Mouse (Mus musculus): ENCODE data around the gene Smpx. TPM values are rescaled to one million over a fixed set of nuclear protein-coding genes. Genes with fewer than 3 reads are reported as not detected.

Smpx gene
- 655 and 752 TPM in 2 replicates for polyA plus RNA-seq (2015; fragmentation: Nextera tagmentation; extraction: Ambion mirVana)

GRCm38 (mm10) chrX:157698862-157699261 is at the start of gene Smpx:
Gene Smpx (plus strand): TSS chrX:157698910.
- Histone ChIP-seq H3K9ac (peak within 1 kb of the TSS; percentile 79), H3K36me3 (no peaks in the 10 kb centered on the region; the same call in 1 of the 2 replicates), H3K27ac (replicated peaks) (peak within 1 kb of the TSS; percentile 94), H3K27me3 (replicated peaks) (no peaks in the 10 kb centered on the region), H3K4me1 (no peaks in the 10 kb centered on the region), H3K4me2 (peak within 1 kb of the TSS; percentile 57), H3K9me3 (no peaks in the 10 kb centered on the region), H3K4me3 (peak within 1 kb of the TSS; percentile 54)
- peak; percentile 63; the same call in 1 of the 2 replicates for ATAC-seq (ENCODE audit: extremely low read depth, insufficient number of reproducible peaks, low FRiP score, low TSS enrichment)
- 24% methylated on average over 8 of the region's 8 CpGs for WGBS

GRCm38 (mm10) chrX:157655047-157655446 is 43.7 kb upstream of the Smpx start:
- H3K4me1 ChIP-seq: no peaks in the 10 kb centered on the region
- H3K36me3 ChIP-seq: no peaks in the 10 kb centered on the region
- no peak for ATAC-seq (ENCODE audit: extremely low read depth, insufficient number of reproducible peaks, low FRiP score, low TSS enrichment)

GRCm38 (mm10) chrX:157657356-157657755 is 41.4 kb upstream of the Smpx start:
- Histone ChIP-seq H3K27me3 (replicated peaks) (no peaks in the 10 kb centered on the region), H3K27ac (replicated peaks) (no peak overlapping the region)

More at GRCm38 (mm10) chrX:157655047-157655446, 43.7 kb upstream of the Smpx start:
- Histone ChIP-seq H3K27me3 (replicated peaks) (no peaks in the 10 kb centered on the region), H3K27ac (replicated peaks) (no peak overlapping the region), H3K4me3 (no peak overlapping the region), H3K9ac (no peak overlapping the region), H3K9me3 (no peaks in the 10 kb centered on the region), H3K4me2 (no peak overlapping the region)

GRCm38 (mm10) chrX:157671820-157672219 is 26.9 kb upstream of the Smpx start:
- Histone ChIP-seq H3K4me3 (no peak overlapping the region), H3K9me3 (no peaks in the 10 kb centered on the region), H3K4me2 (no peak overlapping the region), H3K36me3 (no peaks in the 10 kb centered on the region), H3K27me3 (replicated peaks) (no peaks in the 10 kb centered on the region), H3K9ac (no peak overlapping the region), H3K27ac (replicated peaks) (no peak overlapping the region), H3K4me1 (no peaks in the 10 kb centered on the region)
- 70% methylated on average over 2 of the region's 2 CpGs for WGBS
- no peak for ATAC-seq (ENCODE audit: extremely low read depth, insufficient number of reproducible peaks, low FRiP score, low TSS enrichment)

More at GRCm38 (mm10) chrX:157657356-157657755, 41.4 kb upstream of the Smpx start:
- H3K9ac ChIP-seq: no peak overlapping the region
- H3K4me2 ChIP-seq: no peak overlapping the region
- H3K4me3 ChIP-seq: no peak overlapping the region
- ATAC-seq (ENCODE audit: extremely low read depth, insufficient number of reproducible peaks, low FRiP score, low TSS enrichment): no peak
- no peaks in the 10 kb centered on the region for H3K4me1 ChIP-seq
- H3K9me3 ChIP-seq: no peaks in the 10 kb centered on the region
- H3K36me3 ChIP-seq: no peaks in the 10 kb centered on the region

- Histone ChIP-seq H3K27me3 (replicated peaks) (no peaks in the 10 kb centered on the region), H3K4me3 (no peak overlapping the region), H3K9ac (no peak overlapping the region), H3K27ac (replicated peaks) (no peak overlapping the region), H3K4me1 (no peaks in the 10 kb centered on the region), H3K36me3 (no peaks in the 10 kb centered on the region), H3K9me3 (no peaks in the 10 kb centered on the region), H3K4me2 (no peak overlapping the region)
- ATAC-seq (ENCODE audit: extremely low read depth, insufficient number of reproducible peaks, low FRiP score, low TSS enrichment): no peak
- WGBS: 58% methylated on average over 3 of the region's 3 CpGs
Measured at GRCm38 (mm10) chrX:157674667-157675350, 23.9 kb upstream of the Smpx start.

- Histone ChIP-seq H3K36me3 (no peaks in the 10 kb centered on the region), H3K4me1 (no peaks in the 10 kb centered on the region), H3K4me2 (no peak overlapping the region), H3K9ac (no peak overlapping the region), H3K27me3 (replicated peaks) (no peaks in the 10 kb centered on the region), H3K27ac (replicated peaks) (no peak overlapping the region), H3K4me3 (no peak overlapping the region), H3K9me3 (no peaks in the 10 kb centered on the region)
- WGBS: 47% methylated on average over 4 of the region's 4 CpGs
- no peak for ATAC-seq (ENCODE audit: extremely low read depth, insufficient number of reproducible peaks, low FRiP score, low TSS enrichment)
Measured at GRCm38 (mm10) chrX:157691186-157691585, 7.5 kb upstream of the Smpx start.

- no peaks in the 10 kb centered on the region for H3K36me3 ChIP-seq
- H3K4me1 ChIP-seq: no peaks in the 10 kb centered on the region
- ATAC-seq (ENCODE audit: extremely low read depth, insufficient number of reproducible peaks, low FRiP score, low TSS enrichment): 0 out of 2 replicates have a peak, but pooled peaks have one; percentile 46
- H3K27ac ChIP-seq (replicated peaks): peak overlapping the region; percentile 82
- H3K9ac ChIP-seq: no peak overlapping the region
- H3K27me3 ChIP-seq (replicated peaks): no peaks in the 10 kb centered on the region
- no peaks in the 10 kb centered on the region for H3K9me3 ChIP-seq
- peak overlapping the region; percentile 50 for H3K4me2 ChIP-seq
- no peak overlapping the region for H3K4me3 ChIP-seq
- WGBS: 24% methylated on average over 5 of the region's 5 CpGs
Measured at GRCm38 (mm10) chrX:157697591-157698135, 1.0 kb upstream of the Smpx start.

GRCm38 (mm10) chrX:157707236-157707635 is 8.5 kb downstream of the Smpx start:
- WGBS: 50% methylated on average over 2 of the region's 2 CpGs
- H3K4me1 ChIP-seq: 0 out of 2 replicates have a peak, but pooled peaks cover 3% of the 10 kb centered on the region
- no peaks in the 10 kb centered on the region; the same call in 1 of the 2 replicates for H3K36me3 ChIP-seq
- no peak overlapping the region for H3K4me3 ChIP-seq
- H3K9ac ChIP-seq: no peak overlapping the region
- ATAC-seq (ENCODE audit: extremely low read depth, insufficient number of reproducible peaks, low FRiP score, low TSS enrichment): no peak
- H3K4me2 ChIP-seq: no peak overlapping the region
- H3K9me3 ChIP-seq: no peaks in the 10 kb centered on the region
- H3K27ac ChIP-seq (replicated peaks): no peak overlapping the region
- H3K27me3 ChIP-seq (replicated peaks): no peaks in the 10 kb centered on the region

GRCm38 (mm10) chrX:157708616-157709280 is 10.0 kb downstream of the Smpx start:
- H3K4me2 ChIP-seq: no peak overlapping the region
- ATAC-seq (ENCODE audit: extremely low read depth, insufficient number of reproducible peaks, low FRiP score, low TSS enrichment): no peak
- no peak overlapping the region for H3K27ac ChIP-seq (replicated peaks)
- H3K4me1 ChIP-seq: 0 out of 2 replicates have a peak, but pooled peaks cover 3% of the 10 kb centered on the region
- no peaks in the 10 kb centered on the region for H3K27me3 ChIP-seq (replicated peaks)
- 62% methylated on average over 4 of the region's 4 CpGs for WGBS
- H3K36me3 ChIP-seq: no peaks in the 10 kb centered on the region
- H3K9ac ChIP-seq: no peak overlapping the region
- H3K4me3 ChIP-seq: no peak overlapping the region
- no peaks in the 10 kb centered on the region for H3K9me3 ChIP-seq

GRCm38 (mm10) chrX:157719907-157720306 is 21.2 kb downstream of the Smpx start:
- Histone ChIP-seq H3K36me3 (0 out of 2 replicates have a peak, but pooled peaks cover 2% of the 10 kb centered on the region), H3K27ac (replicated peaks) (no peak overlapping the region), H3K27me3 (replicated peaks) (no peaks in the 10 kb centered on the region), H3K9me3 (no peaks in the 10 kb centered on the region), H3K9ac (no peak overlapping the region), H3K4me2 (no peak overlapping the region), H3K4me1 (no peaks in the 10 kb centered on the region), H3K4me3 (no peak overlapping the region)
- 47% methylated on average over 3 of the region's 3 CpGs for WGBS
- no peak for ATAC-seq (ENCODE audit: extremely low read depth, insufficient number of reproducible peaks, low FRiP score, low TSS enrichment)

GRCm38 (mm10) chrX:157730622-157731341 is 32.1 kb downstream of the Smpx start:
- H3K4me1 ChIP-seq: peaks cover 7% of the 10 kb centered on the region; the same call in 1 of the 2 replicates
- no peak overlapping the region for H3K27ac ChIP-seq (replicated peaks)
- no peak for ATAC-seq (ENCODE audit: extremely low read depth, insufficient number of reproducible peaks, low FRiP score, low TSS enrichment)
- WGBS: 31% methylated on average over 7 of the region's 7 CpGs
- H3K9me3 ChIP-seq: no peaks in the 10 kb centered on the region
- H3K4me2 ChIP-seq: no peak overlapping the region
- H3K36me3 ChIP-seq: no peaks in the 10 kb centered on the region
- H3K4me3 ChIP-seq: no peak overlapping the region
- no peak overlapping the region for H3K9ac ChIP-seq
- H3K27me3 ChIP-seq (replicated peaks): no peaks in the 10 kb centered on the region

All from heart, embryonic 13.5 days (tissue).